Mouse (Mus musculus) CH12.LX (cell line): ENCODE results near the gene Hbs1l. TPM values are rescaled to one million over a fixed set of nuclear protein-coding genes. Genes with fewer than 3 reads are reported as not detected.
A peak's percentile ranks its signal among the peaks of the same experiment; 100 is the strongest.

Experiments
- DNase-seq: peaks from one replicate; pipeline ENCODE4 v3.0.0-alpha.2; 2013; ENCODE audit errors: extremely low read depth
- H3K27ac ChIP-seq: 2 replicates; pipeline ENCODE4 v1.5.1; 2012; ENCODE audit warnings: low read depth, mild to moderate bottlenecking, control low read depth, moderate library complexity; ENCODE audit not compliant: insufficient read depth
- H3K27me3 ChIP-seq: replicated peaks from 2 replicates; pipeline ENCODE3; 2012; ENCODE audit warnings: inconsistent platforms
- H3K36me3 ChIP-seq, 2 experiments: replicated peaks in 1 of 2; 2 replicates each; pipeline versions ENCODE3 to v1.6.1; 2012; ENCODE audit warnings: inconsistent platforms in 1 of 2, low read length in 1 of 2, mild to moderate bottlenecking in 1 of 2, mixed read lengths in 1 of 2, moderate library complexity in 1 of 2; ENCODE audit not compliant: control insufficient read depth in 1 of 2, insufficient read depth in 1 of 2
- H3K4me1 ChIP-seq, 2 experiments: 2 replicates each; pipeline ENCODE4 v1.6.1; 2012; ENCODE audit warnings: inconsistent platforms in 1 of 2, moderate library complexity in 1 of 2; ENCODE audit not compliant: insufficient read depth in 2 of 2, control insufficient read depth in 1 of 2
- H3K4me2 ChIP-seq: 2 replicates; pipeline ENCODE4 v1.6.1; 2012; ENCODE audit warnings: low read depth, mild to moderate bottlenecking, control low read depth; ENCODE audit not compliant: poor library complexity, insufficient read depth, severe bottlenecking
- H3K4me3 ChIP-seq, 3 experiments: fragments of 150-350 bp in 1 of 3; sonication (generic) in 1 of 3; replicated peaks in 1 of 3; 2 replicates each; pipeline versions ENCODE3 to v1.5.1; 2011 to 2012; ENCODE audit warnings: low read depth in 2 of 3, low read length in 2 of 3, mild to moderate bottlenecking in 2 of 3, moderate library complexity in 2 of 3, control low read depth in 1 of 3, improper control_type of control experiment in 1 of 3, inconsistent platforms in 1 of 3, mixed read lengths in 1 of 3; ENCODE audit not compliant: poor library complexity in 1 of 3
- H3K79me2 ChIP-seq: replicated peaks from 2 replicates; pipeline ENCODE4 v1.6.1; 2012; ENCODE audit warnings: mild to moderate bottlenecking, moderate library complexity; ENCODE audit not compliant: control insufficient read depth, poor library complexity, insufficient read depth, severe bottlenecking; ENCODE audit errors: extremely low read depth
- H3K9ac ChIP-seq: 2 replicates; pipeline ENCODE4 v1.6.1; 2012; ENCODE audit warnings: low read depth, mild to moderate bottlenecking, control low read depth, moderate library complexity; ENCODE audit not compliant: insufficient read depth
- H3K9me3 ChIP-seq: replicated peaks from 2 replicates; pipeline ENCODE3; 2012; ENCODE audit warnings: low read length, inconsistent platforms, mixed read lengths
- BHLHE40 ChIP-seq: IDR thresholded peaks from 2 replicates; pipeline ENCODE4 v1.6.1; 2011; ENCODE audit warnings: mild to moderate bottlenecking, low read depth, low read length, improper control_type of control experiment
- CHD1 ChIP-seq: IDR thresholded peaks from 2 replicates; pipeline ENCODE4 v1.6.1; 2012; ENCODE audit warnings: low read depth, low read length, improper control_type of control experiment, inconsistent platforms
- CHD2 ChIP-seq: IDR thresholded peaks from 2 replicates; pipeline ENCODE4 v1.6.1; 2011; ENCODE audit warnings: low read length, improper control_type of control experiment
- CTCF ChIP-seq, 2 experiments: IDR thresholded peaks in 1 of 2; conservative IDR thresholded peaks in 1 of 2; 2 replicates each; pipeline ENCODE4 v1.5.1; 2011 to 2012; ENCODE audit warnings: low read depth in 2 of 2, low read length in 2 of 2, improper control_type of control experiment in 1 of 2, inconsistent platforms in 1 of 2, mild to moderate bottlenecking in 1 of 2, moderate library complexity in 1 of 2
- E2F4 ChIP-seq: IDR thresholded peaks from 2 replicates; pipeline ENCODE4 v1.6.1; 2011; ENCODE audit warnings: low read depth, low read length, improper control_type of control experiment; ENCODE audit not compliant: insufficient replicate concordance
- ELF1 ChIP-seq: IDR thresholded peaks from 2 replicates; pipeline ENCODE4 v1.6.1; 2014; ENCODE audit warnings: low read depth, mild to moderate bottlenecking, inconsistent platforms, low read length, improper control_type of control experiment
- EP300 ChIP-seq: IDR thresholded peaks from 2 replicates; pipeline ENCODE4 v1.6.1; 2011; ENCODE audit warnings: low read length, improper control_type of control experiment
- ETS1 ChIP-seq: conservative IDR thresholded peaks from 2 replicates; pipeline ENCODE4 v1.6.1; 2012; ENCODE audit warnings: low read depth, mild to moderate bottlenecking, inconsistent platforms, low read length, improper control_type of control experiment, moderate library complexity
- GABPA ChIP-seq: IDR thresholded peaks from 2 replicates; pipeline ENCODE4 v1.6.1; 2012; ENCODE audit warnings: low read depth, low read length, improper control_type of control experiment, inconsistent platforms; ENCODE audit not compliant: insufficient replicate concordance
- HCFC1 ChIP-seq: IDR thresholded peaks from 2 replicates; pipeline ENCODE4 v1.6.1; 2012; ENCODE audit warnings: low read depth, mild to moderate bottlenecking, inconsistent platforms, low read length, improper control_type of control experiment
- IRF4 ChIP-seq: IDR thresholded peaks from 2 replicates; pipeline ENCODE4 v1.6.1; 2014; ENCODE audit warnings: low read depth, mild to moderate bottlenecking, inconsistent platforms, low read length, improper control_type of control experiment
- JUN ChIP-seq: IDR thresholded peaks from 2 replicates; pipeline ENCODE4 v1.6.1; 2011; ENCODE audit warnings: low read depth, mild to moderate bottlenecking, low read length, improper control_type of control experiment, moderate library complexity; ENCODE audit not compliant: insufficient read depth
- JUND ChIP-seq: conservative IDR thresholded peaks from 2 replicates; pipeline ENCODE4 v1.6.1; 2011; ENCODE audit warnings: low read depth, low read length, improper control_type of control experiment
- KAT2A ChIP-seq: IDR thresholded peaks from 2 replicates; pipeline ENCODE4 v1.6.1; 2012; ENCODE audit warnings: low read length, improper control_type of control experiment, inconsistent platforms; ENCODE audit not compliant: insufficient replicate concordance
- MAFK ChIP-seq: IDR thresholded peaks from 2 replicates; pipeline ENCODE4 v1.6.1; 2011; ENCODE audit warnings: low read length, improper control_type of control experiment; ENCODE audit not compliant: insufficient replicate concordance
- MAX ChIP-seq: IDR thresholded peaks from 2 replicates; pipeline ENCODE4 v1.6.1; 2011; ENCODE audit warnings: low read length, improper control_type of control experiment
- MEF2A ChIP-seq: IDR thresholded peaks from 2 replicates; pipeline ENCODE4 v1.6.1; 2014; ENCODE audit warnings: low read depth, mild to moderate bottlenecking, inconsistent platforms, low read length, improper control_type of control experiment, borderline replicate concordance
- MXI1 ChIP-seq: IDR thresholded peaks from 2 replicates; pipeline ENCODE4 v1.6.1; 2011; ENCODE audit warnings: mild to moderate bottlenecking, low read depth, low read length, improper control_type of control experiment
- MYC ChIP-seq: IDR thresholded peaks from 2 replicates; pipeline ENCODE4 v1.6.1; 2011; ENCODE audit warnings: low read depth, mild to moderate bottlenecking, improper control_type of control experiment, low read length
- NELFE ChIP-seq: IDR thresholded peaks from 2 replicates; pipeline ENCODE4 v1.6.1; 2011; ENCODE audit warnings: low read depth, low read length, improper control_type of control experiment
- NRF1 ChIP-seq: IDR thresholded peaks from 2 replicates; pipeline ENCODE4 v1.6.1; 2014; ENCODE audit warnings: low read depth, mild to moderate bottlenecking, inconsistent platforms, low read length, improper control_type of control experiment, moderate library complexity
- PAX5 ChIP-seq: IDR thresholded peaks from 2 replicates; pipeline ENCODE4 v1.6.1; 2012; ENCODE audit warnings: low read length, inconsistent platforms, mixed read lengths
- POLR2A ChIP-seq: IDR thresholded peaks from 2 replicates; pipeline ENCODE4 v1.6.1; 2011; ENCODE audit warnings: low read depth, mild to moderate bottlenecking, improper control_type of control experiment, low read length
- POLR2AphosphoS2 ChIP-seq: IDR thresholded peaks from 2 replicates; pipeline ENCODE4 v1.6.1; 2011; ENCODE audit warnings: low read depth, low read length, improper control_type of control experiment
- RAD21 ChIP-seq: IDR thresholded peaks from 2 replicates; pipeline ENCODE4 v1.6.1; 2011; ENCODE audit warnings: low read depth, mild to moderate bottlenecking, low read length, improper control_type of control experiment, moderate library complexity
- RCOR1 ChIP-seq: conservative IDR thresholded peaks from 2 replicates; pipeline ENCODE4 v1.6.1; 2012; ENCODE audit warnings: low read depth, mild to moderate bottlenecking, inconsistent platforms, low read length, improper control_type of control experiment
- SIN3A ChIP-seq: IDR thresholded peaks from 2 replicates; pipeline ENCODE4 v1.6.1; 2012; ENCODE audit warnings: low read length, improper control_type of control experiment, inconsistent platforms
- SMC3 ChIP-seq: IDR thresholded peaks from 2 replicates; pipeline ENCODE4 v1.6.1; 2011; ENCODE audit warnings: low read depth, low read length, improper control_type of control experiment
- TBP ChIP-seq: conservative IDR thresholded peaks from 2 replicates; pipeline ENCODE4 v1.6.1; 2011; ENCODE audit warnings: low read depth, low read length, improper control_type of control experiment
- TCF12 ChIP-seq: IDR thresholded peaks from 2 replicates; pipeline ENCODE4 v1.6.1; 2014; ENCODE audit warnings: low read depth, mild to moderate bottlenecking, inconsistent platforms, low read length, improper control_type of control experiment
- UBTF ChIP-seq: IDR thresholded peaks from 2 replicates; pipeline ENCODE4 v1.6.1; 2012; ENCODE audit warnings: low read depth, mild to moderate bottlenecking, inconsistent platforms, low read length, improper control_type of control experiment, moderate library complexity
- USF1 ChIP-seq: IDR thresholded peaks from 2 replicates; pipeline ENCODE4 v1.6.1; 2014; ENCODE audit warnings: low read depth, mild to moderate bottlenecking, inconsistent platforms, low read length, improper control_type of control experiment
- USF2 ChIP-seq: conservative IDR thresholded peaks from 2 replicates; pipeline ENCODE4 v1.6.1; 2011; ENCODE audit warnings: low read depth, low read length, improper control_type of control experiment
- ZC3H11A ChIP-seq: IDR thresholded peaks from 2 replicates; pipeline ENCODE4 v1.6.1; 2012; ENCODE audit warnings: low read depth, mild to moderate bottlenecking, inconsistent platforms, low read length, improper control_type of control experiment
- ZKSCAN1 ChIP-seq: IDR thresholded peaks from 2 replicates; pipeline ENCODE4 v1.6.1; 2012; ENCODE audit warnings: low read depth, inconsistent platforms, low read length, improper control_type of control experiment, borderline replicate concordance
- ZMIZ1 ChIP-seq: IDR thresholded peaks from 2 replicates; pipeline ENCODE4 v1.6.1; 2012; ENCODE audit warnings: low read depth, mild to moderate bottlenecking, inconsistent platforms, low read length, improper control_type of control experiment
- ZNF384 ChIP-seq: IDR thresholded peaks from 2 replicates; pipeline ENCODE4 v1.6.1; 2012; ENCODE audit warnings: low read depth, low read length, improper control_type of control experiment, inconsistent platforms
- dilution Hi-C: fragments of 300-500 bp; cut with MboI; formaldehyde crosslinking; loops from 2 replicates; pipeline ENCODE4 v1.14.3; 2020; ENCODE audit warnings: low sequenced_read_pairs; ENCODE audit not compliant: extremely low pct_unique_long_range_greater_than_20kb, extremely low pct_ligation_motif_present
- in situ Hi-C: fragments of 300-500 bp; cut with MboI; formaldehyde crosslinking; loops from 3 replicates; pipeline ENCODE4 v1.14.3; 2019; ENCODE audit warnings: low sequenced_read_pairs, low pct_ligation_motif_present, low pct_unique_long_range_greater_than_20kb, mixed read lengths
- polyA plus RNA-seq: library from polyadenylated mRNA; unstranded; fragments of >175 nt; gene quantifications from 2 replicates; pipeline ENCODE4 v1.2.1, GENCODE M21; 2012; ENCODE audit warnings: low read depth; ENCODE audit not compliant: insufficient read length
- total RNA-seq, 2 experiments: library from RNA; depleted of rRNA; stranded (reverse); fragments of 300-350 nt in 1 of 2; fragments of >200 nt in 1 of 2; gene quantifications; 2 replicates each; pipeline ENCODE4 v1.2.3; 2012 to 2014

Gene Hbs1l
- total RNA-seq (2012; rRNA removed) (106 and 111 TPM in 2 replicates), total RNA-seq (2014; rRNA removed) (111 and 133 TPM in 2 replicates), polyA plus RNA-seq (93.5 and 99.7 TPM in 2 replicates)

DNA sequence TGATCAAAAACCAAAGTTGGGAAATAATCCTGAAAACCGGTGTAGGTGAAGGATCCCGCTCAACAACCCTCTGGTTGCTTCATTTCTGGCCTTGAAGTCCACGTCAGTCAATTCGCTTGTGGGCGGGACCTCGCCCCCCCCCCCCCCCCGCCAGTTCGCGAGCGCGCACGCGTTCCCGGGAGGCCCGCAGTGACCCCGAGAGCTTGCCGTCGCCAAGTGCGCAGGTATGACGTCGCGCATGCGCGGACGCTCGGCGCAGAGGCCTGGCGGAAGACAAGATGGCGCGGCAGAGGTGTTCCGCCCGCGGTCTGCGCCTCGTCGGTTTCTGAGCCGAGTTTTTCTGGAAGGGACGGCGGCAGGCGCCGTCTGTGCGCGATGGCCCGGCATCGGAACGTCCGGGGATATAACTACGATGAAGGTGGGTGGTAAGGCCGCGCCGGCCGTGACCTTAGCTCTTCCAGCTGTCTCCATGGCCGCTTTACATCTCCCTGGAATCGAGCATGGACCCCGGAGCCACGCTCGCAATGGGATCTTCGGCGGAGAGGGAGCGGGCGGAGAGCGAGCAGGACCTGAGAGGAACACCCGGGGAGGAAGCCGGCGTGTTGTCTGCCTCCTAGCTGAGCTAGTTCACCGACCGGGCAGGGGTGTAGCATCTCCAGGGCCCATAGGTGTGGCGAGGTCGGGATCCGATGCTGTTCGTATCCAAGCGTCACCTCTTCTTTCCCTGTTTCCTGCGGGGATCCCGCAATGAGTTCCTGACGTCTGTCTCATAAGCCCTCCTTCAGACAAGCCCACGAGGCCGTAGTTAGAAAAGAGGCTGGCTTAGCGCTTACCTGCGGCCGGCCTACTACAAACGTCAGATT, at the start of gene Hbs1l:
TSS of gene Hbs1l (plus strand) at position 221 of the 863 bp plus-strand sequence.
- DNase-seq, result peak; percentile 92
- in situ Hi-C loops (loop anchor here (25.0 kb wide), 2 partner anchors 109 to 309 kb away; no protein-coding TSS in a partner anchor), dilution Hi-C loops (no loop called here)
- peak within 1 kb of the TSS; percentile 96 for H3K9ac ChIP-seq
- H3K9me3 ChIP-seq, result no peaks in the 10 kb centered on the region
- H3K4me1 ChIP-seq, result peaks cover 6 to 37% of the 10 kb centered on the region in 2 experiments
- no peaks in the 10 kb centered on the region for H3K27me3 ChIP-seq
- H3K79me2 ChIP-seq, result peaks cover 41% of the 10 kb centered on the region
- H3K27ac ChIP-seq, result peak within 1 kb of the TSS; percentile 18; the same call in 1 of the 2 replicates
- H3K4me3 ChIP-seq, result peak within 1 kb of the TSS; percentile 80 to 97 (median 93)
- peaks cover 15 to 35% of the 10 kb centered on the region in 2 experiments for H3K36me3 ChIP-seq
- peak within 1 kb of the TSS; percentile 100 for H3K4me2 ChIP-seq
- no peak for TF ChIP-seq POLR2AphosphoS2
- TF ChIP-seq ZKSCAN1, result no peak
- no peak for TF ChIP-seq MAFK
- no peak; the same call in 1 of the 2 replicates for TF ChIP-seq GABPA
- TF ChIP-seq CHD1, result no peak
- TF ChIP-seq POLR2A, result no peak; the same call in none of the 2 replicates
- no peak for TF ChIP-seq USF2
- TF ChIP-seq MEF2A, result peak; percentile 76
- TF ChIP-seq E2F4, result no peak
- TF ChIP-seq PAX5, result no peak
- peak; percentile 59; the same call in 1 of the 2 replicates for TF ChIP-seq MYC
- TF ChIP-seq NELFE, result peak; percentile 78
- peak; percentile 90 for TF ChIP-seq SIN3A
- TF ChIP-seq USF1, result no peak
- TF ChIP-seq MAX, result peak; percentile 78; the same call in 1 of the 2 replicates
- peak; percentile 34; the same call in 1 of the 2 replicates for TF ChIP-seq ETS1
- TF ChIP-seq IRF4, result peak; percentile 78
- no peak for TF ChIP-seq RCOR1
- peak; percentile 51; the same call in 1 of the 2 replicates for TF ChIP-seq UBTF
- peak; percentile 44 for TF ChIP-seq MXI1
- no peak for TF ChIP-seq ZC3H11A
- no peak for TF ChIP-seq CTCF (conservative IDR thresholded peaks at IDR 0.05 in 1 of 2, IDR thresholded peaks at IDR 0.05 in 1 of 2; ENCODE audit: low read depth in 2 of 2, low read length in 2 of 2)
- peak; percentile 87 for TF ChIP-seq HCFC1
- peak; percentile 92 for TF ChIP-seq ELF1
- TF ChIP-seq TBP, result 0 out of 2 replicates have a peak, but pooled peaks have one; percentile 30
- no peak for TF ChIP-seq JUND
- TF ChIP-seq SMC3, result no peak
- peak; percentile 58 for TF ChIP-seq BHLHE40
- peak; percentile 24; the same call in 1 of the 2 replicates for TF ChIP-seq CHD2
- peak; percentile 86 for TF ChIP-seq NRF1
- TF ChIP-seq EP300, result no peak; the same call in 1 of the 2 replicates
- TF ChIP-seq ZMIZ1, result no peak
- TF ChIP-seq RAD21, result no peak
- TF ChIP-seq JUN, result no peak
- TF ChIP-seq KAT2A, result peak; percentile 89; the same call in 1 of the 2 replicates
- TF ChIP-seq TCF12, result peak; percentile 79
- TF ChIP-seq ZNF384, result no peak
